Mouse (Mus musculus) thymus, adult 2 months (tissue): ENCODE measurements around the gene Zc3h7b.

Experiments used
- CTCF ChIP-seq: fragments of 200-500 bp; IDR thresholded peaks from 2 replicates; pipeline ENCODE4 v1.5.1; 2012; ENCODE audit warnings: mild to moderate bottlenecking, control low read depth, low read length, moderate library complexity, borderline replicate concordance; ENCODE audit not compliant: control insufficient read depth, poor library complexity, insufficient read depth; ENCODE audit errors: extremely low read depth
- POLR2A ChIP-seq: fragments of 200-500 bp; IDR thresholded peaks from 2 replicates; pipeline ENCODE4 v1.6.1; 2012; ENCODE audit warnings: mild to moderate bottlenecking, low read length, control low read depth, moderate library complexity; ENCODE audit not compliant: control insufficient read depth, poor library complexity, insufficient read depth; ENCODE audit errors: extremely low read depth

GRCm38 (mm10) chr15:81806621-81807404 is 62.0 kb downstream of the Zc3h7b start:
- TF ChIP-seq CTCF (no peak), POLR2A (no peak)
